Mouse (Mus musculus): ENCODE measurements around the gene Eif5a.
A peak's percentile ranks its signal among the peaks of the same experiment; 100 is the strongest.

Eif5a gene

GRCm38 (mm10) chr11:69876867-69877266, 44.9 kb downstream of the Eif5a start:
- peak; percentile 95 for DNase-seq (ENCODE audit: low read depth, low spot score)

- DNase-seq (ENCODE audit: low read depth, low spot score), result no peak
These were observed 45.6 kb downstream of the Eif5a start for GRCm38 (mm10) chr11:69876186-69876585.

- no peak for DNase-seq (ENCODE audit: low read depth, low spot score)
These were observed 49.3 kb downstream of the Eif5a start for GRCm38 (mm10) chr11:69872451-69872850.

GRCm38 (mm10) chr11:69871822-69872221, 49.9 kb downstream of the Eif5a start:
- DNase-seq (ENCODE audit: low read depth, low spot score), result no peak

- DNase-seq (ENCODE audit: low read depth, low spot score), result no peak
These were observed 51.3 kb downstream of the Eif5a start for GRCm38 (mm10) chr11:69870289-69871069.

- no peak for DNase-seq (ENCODE audit: low read depth, low spot score)
These were observed 54.4 kb downstream of the Eif5a start for GRCm38 (mm10) chr11:69867335-69867734.

All from ES-CJ7 (cell line).